ENCODE assay signal across 12 mouse cellular contexts in genomic region chr5:21563936-21564335, GRCm38 (mm10). TPM values are rescaled to one million over a fixed set of nuclear protein-coding genes. Genes with fewer than 3 reads are reported as not detected.
DNase-seq lines count a peak whose midpoint lies in the region; ATAC-seq and TF ChIP-seq lines count a peak whose summit lies in the region.
"Had no signal": no experiment of that assay in that cellular context is flagged by ENCODE, and none has a peak within 500 bp of the region (broad histone marks: within the 10 kb centered on the region; RNA-seq: fewer than 3 reads in every experiment).

No protein-coding gene starts in this region.

- no peak for TF ChIP-seq POLR2A in bone marrow macrophage, adult 2 months (IDR thresholded peaks at IDR 0.05; ENCODE audit: borderline replicate concordance, low read depth, low read length)

- no peak for ATAC-seq in heart, embryonic 12.5 days (ENCODE audit: insufficient number of reproducible peaks, low FRiP score)
- no peak; the same call in 1 of the 2 replicates for ATAC-seq in kidney, postnatal 0 days (replicated peaks; ENCODE audit: low FRiP score, low read depth)

- no peaks in the 10 kb centered on the region for H3K9me3 ChIP-seq in heart, embryonic 12.5 days (replicated peaks)
- no peaks in the 10 kb centered on the region for H3K9me3 ChIP-seq in kidney, postnatal 0 days (replicated peaks; ENCODE audit: low read length)
- H3K9me3 ChIP-seq: stomach, embryonic 15.5 days had no signal

- peak; percentile 19 to 28 for DNase-seq in heart, adult 9 months (ENCODE audit: low spot score in 2 of 2)
- peak; percentile 89 for DNase-seq in kidney, postnatal 0 days (ENCODE audit: low spot score)
- peak; percentile 51 for DNase-seq in lung, postnatal 36 days
- DNase-seq in cerebellum, adult 9-11 months = no peak
- no peak for DNase-seq in cerebellum, adult 9-10 months
- no peak for DNase-seq in right cerebral cortex, postnatal 14 days
- DNase-seq: cerebellum, adult 11-12 months; gastrocnemius, postnatal 36 days had no signal

- no peak overlapping the region for H3K27ac ChIP-seq in heart, embryonic 12.5 days (ENCODE audit: poor library complexity, severe bottlenecking)
- peak overlapping the region; percentile 98 for H3K27ac ChIP-seq in bone marrow macrophage, adult 2 months (ENCODE audit: insufficient read depth, low read depth, low read length)
- 0 out of 2 replicates have a peak overlapping the region, but pooled peaks have one; percentile 27 for H3K27ac ChIP-seq in kidney, postnatal 0 days
- H3K27ac ChIP-seq: stomach, embryonic 15.5 days had no signal

- no peak overlapping the region for H3K4me3 ChIP-seq in heart, embryonic 12.5 days
- H3K4me3 ChIP-seq in bone marrow macrophage, adult 2 months (ENCODE audit: insufficient read depth, low read length) = no peak overlapping the region
- H3K4me3 ChIP-seq in kidney, postnatal 0 days (replicated peaks; ENCODE audit: low read depth, low read length) = no peak overlapping the region
- H3K4me3 ChIP-seq: stomach, embryonic 15.5 days had no signal

- 78% methylated on average over 2 of the region's 2 CpGs for WGBS in heart, embryonic 12.5 days
- WGBS in kidney, postnatal 0 days = 55% methylated on average over 2 of the region's 2 CpGs

- peaks cover 13% of the 10 kb centered on the region for H3K4me1 ChIP-seq in heart, embryonic 12.5 days (replicated peaks)
- peaks cover 50% of the 10 kb centered on the region for H3K4me1 ChIP-seq in bone marrow macrophage, adult 2 months (ENCODE audit: control insufficient read depth, insufficient read depth, low read length)
- H3K4me1 ChIP-seq in kidney, postnatal 0 days (replicated peaks; ENCODE audit: insufficient read depth, low read length) = no peaks in the 10 kb centered on the region
- H3K4me1 ChIP-seq: stomach, embryonic 15.5 days had no signal

- no peak for TF ChIP-seq CTCF in bone marrow macrophage, adult 2 months (IDR thresholded peaks at IDR 0.05; ENCODE audit: low read depth, low read length)
- no peak for TF ChIP-seq CTCF in kidney, postnatal 0 days (IDR thresholded peaks at IDR 0.05; ENCODE audit: low read depth)

- H3K4me2 ChIP-seq in heart, embryonic 12.5 days = no peak overlapping the region
- H3K4me2 ChIP-seq in kidney, postnatal 0 days (ENCODE audit: low read length) = no peak overlapping the region
- H3K4me2 ChIP-seq: midbrain, embryonic 11.5 days; stomach, embryonic 15.5 days had no signal

- no peaks in the 10 kb centered on the region for H3K36me3 ChIP-seq in heart, embryonic 12.5 days
- no peaks in the 10 kb centered on the region for H3K36me3 ChIP-seq in kidney, postnatal 0 days (ENCODE audit: insufficient read depth, low read length)

- no peaks in the 10 kb centered on the region for H3K27me3 ChIP-seq in heart, embryonic 12.5 days (replicated peaks)
- no peaks in the 10 kb centered on the region for H3K27me3 ChIP-seq in kidney, postnatal 0 days (ENCODE audit: insufficient read depth, low read length)
- H3K27me3 ChIP-seq: stomach, embryonic 15.5 days had no signal

- no peak overlapping the region for H3K9ac ChIP-seq in heart, embryonic 12.5 days
- H3K9ac ChIP-seq in kidney, postnatal 0 days (ENCODE audit: low read depth, low read length) = no peak overlapping the region
- H3K9ac ChIP-seq: stomach, embryonic 15.5 days had no signal

RNA-seq across cellular contexts. Expression of gene Lrrc17, which starts 20.6 kb away (rescaled TPM):
- 6.6 and 7.8 TPM in 2 replicates for polyA plus RNA-seq in heart, embryonic 12.5 days (2016; fragmentation: Nextera tagmentation; extraction: Ambion mirVana)
- not detected in 2 replicates for polyA plus RNA-seq in bone marrow macrophage, adult 2 months (2012; ENCODE audit: insufficient read depth, insufficient read length, missing spikeins)
- polyA plus RNA-seq in kidney, postnatal 0 days (2015; fragmentation: Nextera tagmentation; extraction: Ambion mirVana) = 50.3 and 54.2 TPM in 2 replicates

Comparison
In these comparisons a context has a peak if more than half of its experiments do, and no peak if none do; other contexts are left out.
1. DNase-seq: peak in heart, adult 9 months (2 of 2), kidney, postnatal 0 days (single experiment) and lung, postnatal 36 days (single experiment); none in cerebellum, adult 9-11 months (single experiment), cerebellum, adult 9-10 months (single experiment) and right cerebral cortex, postnatal 14 days (single experiment).